Mouse (Mus musculus): Measurements from ENCODE around the gene Zcchc2. TPM values are rescaled to one million over a fixed set of nuclear protein-coding genes. Genes with fewer than 3 reads are reported as not detected.

Zcchc2 gene
- total and polyA plus RNA-seq, 2 experiments = 12.2 to 15.3 TPM

GRCm38 (mm10) chr1:105990911-105991761 lies 930 bp downstream of the Zcchc2 start:
- TF ChIP-seq CTCF (IDR thresholded peaks at IDR 0.05; ENCODE audit: low read depth, low read length) (no peak), POLR2A (IDR thresholded peaks at IDR 0.05; ENCODE audit: extremely low read depth, insufficient read depth, low read length) (0 out of 2 replicates have a peak, but pooled peaks have one; percentile 28)
- H3K36me3 ChIP-seq (ENCODE audit: control insufficient read depth, insufficient read depth, low read length) = no peaks in the 10 kb centered on the region
- peak overlapping the region; percentile 70 for H3K4me3 ChIP-seq (ENCODE audit: insufficient read depth, low read depth, low read length)
- no peaks in the 10 kb centered on the region for H3K27me3 ChIP-seq (ENCODE audit: control insufficient read depth, insufficient read depth, low read length)
- 6% methylated on average over 104 of the region's 104 CpGs for WGBS
- peaks cover 14% of the 10 kb centered on the region for H3K4me1 ChIP-seq (ENCODE audit: control insufficient read depth, insufficient read depth, low read length)
- H3K9ac ChIP-seq (ENCODE audit: low read depth, low read length) = peak overlapping the region; percentile 85
- peaks cover 28% of the 10 kb centered on the region for H3K79me2 ChIP-seq (ENCODE audit: control insufficient read depth, insufficient read depth, low read length)
- DNase-seq (ENCODE audit: extremely low read depth, low read depth, low spot score) = peak; percentile 50
- H3K27ac ChIP-seq (replicated peaks; ENCODE audit: insufficient read depth, low read depth, low read length) = peak overlapping the region; percentile 91

- 10% methylated on average over 17 of the region's 17 CpGs for WGBS
- TF ChIP-seq POLR2A (IDR thresholded peaks at IDR 0.05; ENCODE audit: extremely low read depth, insufficient read depth, low read length) (no peak), CTCF (IDR thresholded peaks at IDR 0.05; ENCODE audit: low read depth, low read length) (no peak)
- no peaks in the 10 kb centered on the region for H3K27me3 ChIP-seq (ENCODE audit: control insufficient read depth, insufficient read depth, low read length)
- no peaks in the 10 kb centered on the region for H3K36me3 ChIP-seq (ENCODE audit: control insufficient read depth, insufficient read depth, low read length)
- H3K27ac ChIP-seq (replicated peaks; ENCODE audit: insufficient read depth, low read depth, low read length) = peak overlapping the region; percentile 91
- peak; percentile 65 for DNase-seq (ENCODE audit: extremely low read depth, low read depth, low spot score)
- H3K4me3 ChIP-seq (ENCODE audit: insufficient read depth, low read depth, low read length) = peak overlapping the region; percentile 70
- peak overlapping the region; percentile 85 for H3K9ac ChIP-seq (ENCODE audit: low read depth, low read length)
- H3K79me2 ChIP-seq (ENCODE audit: control insufficient read depth, insufficient read depth, low read length) = peaks cover 26% of the 10 kb centered on the region
- H3K4me1 ChIP-seq (ENCODE audit: control insufficient read depth, insufficient read depth, low read length) = peaks cover 14% of the 10 kb centered on the region
These were observed 2.0 kb downstream of the Zcchc2 start for GRCm38 (mm10) chr1:105991931-105992837.

- no peaks in the 10 kb centered on the region for H3K27me3 ChIP-seq (ENCODE audit: control insufficient read depth, insufficient read depth, low read length)
- H3K9ac ChIP-seq (ENCODE audit: low read depth, low read length) = peak overlapping the region; percentile 99
- under 1% methylated on average over 7 of the region's 7 CpGs for WGBS
- peak overlapping the region; percentile 90 for H3K27ac ChIP-seq (replicated peaks; ENCODE audit: insufficient read depth, low read depth, low read length)
- TF ChIP-seq POLR2A (IDR thresholded peaks at IDR 0.05; ENCODE audit: extremely low read depth, insufficient read depth, low read length) (no peak), CTCF (IDR thresholded peaks at IDR 0.05; ENCODE audit: low read depth, low read length) (peak; percentile 18; the same call in 1 of the 2 replicates)
- DNase-seq (ENCODE audit: extremely low read depth, low read depth, low spot score) = peak; percentile 85
- peak overlapping the region; percentile 99 for H3K4me3 ChIP-seq (ENCODE audit: insufficient read depth, low read depth, low read length)
- peaks cover 13% of the 10 kb centered on the region for H3K4me1 ChIP-seq (ENCODE audit: control insufficient read depth, insufficient read depth, low read length)
- no peaks in the 10 kb centered on the region for H3K36me3 ChIP-seq (ENCODE audit: control insufficient read depth, insufficient read depth, low read length)
- H3K79me2 ChIP-seq (ENCODE audit: control insufficient read depth, insufficient read depth, low read length) = peaks cover 32% of the 10 kb centered on the region
These were observed 3.0 kb downstream of the Zcchc2 start for GRCm38 (mm10) chr1:105993196-105993595.

GRCm38 (mm10) chr1:105993601-105994209 lies 3.5 kb downstream of the Zcchc2 start:
- peaks cover 17% of the 10 kb centered on the region; the same call in 1 of the 2 replicates for H3K4me1 ChIP-seq (ENCODE audit: control insufficient read depth, insufficient read depth, low read length)

GRCm38 (mm10) chr1:105995966-105996365 lies 5.8 kb downstream of the Zcchc2 start:
- no peaks in the 10 kb centered on the region for H3K36me3 ChIP-seq (ENCODE audit: control insufficient read depth, insufficient read depth, low read length)
- 73% methylated on average over 2 of the region's 2 CpGs for WGBS
- no peak for DNase-seq (ENCODE audit: extremely low read depth, low read depth, low spot score)
- peaks cover 23% of the 10 kb centered on the region for H3K4me1 ChIP-seq (ENCODE audit: control insufficient read depth, insufficient read depth, low read length)
- H3K9ac ChIP-seq (ENCODE audit: low read depth, low read length) = no peak overlapping the region; the same call in 1 of the 2 replicates
- no peaks in the 10 kb centered on the region for H3K27me3 ChIP-seq (ENCODE audit: control insufficient read depth, insufficient read depth, low read length)
- TF ChIP-seq POLR2A (IDR thresholded peaks at IDR 0.05; ENCODE audit: extremely low read depth, insufficient read depth, low read length) = no peak
- no peak for TF ChIP-seq CTCF (IDR thresholded peaks at IDR 0.05; ENCODE audit: low read depth, low read length)
- no peak overlapping the region for H3K27ac ChIP-seq (replicated peaks; ENCODE audit: insufficient read depth, low read depth, low read length)
- no peak overlapping the region for H3K4me3 ChIP-seq (ENCODE audit: insufficient read depth, low read depth, low read length)
- H3K79me2 ChIP-seq (ENCODE audit: control insufficient read depth, insufficient read depth, low read length) = peaks cover 41% of the 10 kb centered on the region

More at GRCm38 (mm10) chr1:105993601-105994209, 3.5 kb downstream of the Zcchc2 start:
- no peaks in the 10 kb centered on the region for H3K36me3 ChIP-seq (ENCODE audit: control insufficient read depth, insufficient read depth, low read length)
- peaks cover 35% of the 10 kb centered on the region for H3K79me2 ChIP-seq (ENCODE audit: control insufficient read depth, insufficient read depth, low read length)
- peak overlapping the region; percentile 90 for H3K27ac ChIP-seq (replicated peaks; ENCODE audit: insufficient read depth, low read depth, low read length)
- TF ChIP-seq CTCF (IDR thresholded peaks at IDR 0.05; ENCODE audit: low read depth, low read length) (no peak), POLR2A (IDR thresholded peaks at IDR 0.05; ENCODE audit: extremely low read depth, insufficient read depth, low read length) (peak; percentile 45; the same call in 1 of the 2 replicates)
- peak; percentile 71 for DNase-seq (ENCODE audit: extremely low read depth, low read depth, low spot score)
- H3K9ac ChIP-seq (ENCODE audit: low read depth, low read length) = peak overlapping the region; percentile 99
- under 1% methylated on average over 37 of the region's 37 CpGs for WGBS
- no peaks in the 10 kb centered on the region for H3K27me3 ChIP-seq (ENCODE audit: control insufficient read depth, insufficient read depth, low read length)
- H3K4me3 ChIP-seq (ENCODE audit: insufficient read depth, low read depth, low read length) = peak overlapping the region; percentile 99
